Mouse (Mus musculus) layer of hippocampus, adult 11-12 months (tissue): ENCODE results near the gene Med12.

Source experiments
- DNase-seq: peaks from one replicate; pipeline ENCODE4 v3.0.0; 2022; ENCODE audit warnings: low spot score

Gene Med12

GRCm38 (mm10) chrX:101273875-101274738 lies at the start of gene Med12:
Gene Med12, plus strand, starts transcription at chrX:101274030.
- DNase-seq = peak; percentile 83

- DNase-seq = no peak
These were observed 28.8 kb upstream of the Med12 start for GRCm38 (mm10) chrX:101245011-101245410.

- DNase-seq = peak; percentile 90
These were observed 19.7 kb upstream of the Med12 start, which contains the start of gene Foxo4 for GRCm38 (mm10) chrX:101253952-101254729. Gene Foxo4, plus strand, starts transcription at chrX:101254528.

DNA sequence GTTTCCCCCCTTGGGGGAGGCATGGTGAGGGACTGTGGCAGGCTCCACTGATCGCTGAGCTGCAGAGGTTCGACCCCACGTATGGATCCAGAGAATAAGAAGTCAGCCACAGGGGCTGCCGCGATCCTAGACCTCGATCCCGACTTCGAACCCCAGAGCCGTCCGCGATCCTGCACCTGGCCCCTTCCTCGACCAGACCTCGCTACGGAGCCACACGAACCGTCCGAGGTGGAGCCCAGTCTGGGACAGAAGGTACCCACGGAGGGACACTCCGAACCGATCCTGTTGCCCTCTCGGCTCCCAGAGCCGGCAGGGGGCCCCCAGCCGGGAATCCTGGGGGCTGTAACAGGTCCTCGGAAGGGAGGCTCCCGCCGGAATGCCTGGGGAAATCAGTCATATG lies 19.1 kb upstream of the Med12 start:
- DNase-seq = no peak

GRCm38 (mm10) chrX:101256603-101257002 lies 17.2 kb upstream of the Med12 start:
- DNase-seq = no peak

DNA sequence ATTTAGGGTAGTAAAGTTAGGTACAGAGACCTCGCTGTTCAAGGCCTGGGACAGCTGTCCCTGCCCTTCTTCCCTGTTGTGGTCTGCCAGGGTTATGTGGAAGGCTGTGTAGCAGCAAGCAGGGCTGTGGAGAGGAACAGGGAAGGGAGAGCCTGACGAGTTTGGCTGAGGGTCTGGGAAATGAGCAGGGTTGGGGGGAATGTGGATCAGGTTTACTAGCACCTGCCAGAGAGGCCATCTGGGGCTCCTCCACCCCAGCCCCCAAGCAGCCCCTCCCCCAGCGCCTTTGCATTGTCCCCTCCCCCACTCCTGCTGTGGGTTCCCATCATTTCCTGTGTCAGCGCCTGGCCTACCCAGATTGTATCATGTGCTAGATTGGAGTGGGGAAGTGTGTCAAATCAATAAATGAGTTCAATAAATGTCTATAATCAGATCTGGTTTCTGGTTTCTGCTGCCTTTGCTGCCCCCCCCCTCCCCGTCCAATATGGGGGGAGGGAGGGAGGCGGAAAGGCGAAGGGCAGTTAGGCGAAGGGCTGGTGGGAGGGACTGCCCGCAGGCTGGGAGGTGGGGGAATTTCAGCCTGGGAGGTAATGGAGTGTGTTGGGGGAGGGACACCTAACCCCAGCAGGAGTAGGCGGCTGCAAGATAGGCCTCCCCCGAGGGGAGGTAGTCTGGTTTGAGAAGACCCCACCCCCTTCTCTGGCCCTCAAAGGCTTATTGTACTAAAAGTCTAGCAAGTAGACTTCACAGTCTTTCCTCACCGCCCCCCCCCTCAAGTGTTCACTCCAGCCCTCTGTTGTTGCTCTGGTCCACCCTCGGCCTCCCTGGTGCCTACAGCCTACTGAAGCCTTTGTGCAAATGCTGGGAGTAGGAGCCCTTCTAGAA lies 13.1 kb upstream of the Med12 start:
- DNase-seq = no peak

DNA sequence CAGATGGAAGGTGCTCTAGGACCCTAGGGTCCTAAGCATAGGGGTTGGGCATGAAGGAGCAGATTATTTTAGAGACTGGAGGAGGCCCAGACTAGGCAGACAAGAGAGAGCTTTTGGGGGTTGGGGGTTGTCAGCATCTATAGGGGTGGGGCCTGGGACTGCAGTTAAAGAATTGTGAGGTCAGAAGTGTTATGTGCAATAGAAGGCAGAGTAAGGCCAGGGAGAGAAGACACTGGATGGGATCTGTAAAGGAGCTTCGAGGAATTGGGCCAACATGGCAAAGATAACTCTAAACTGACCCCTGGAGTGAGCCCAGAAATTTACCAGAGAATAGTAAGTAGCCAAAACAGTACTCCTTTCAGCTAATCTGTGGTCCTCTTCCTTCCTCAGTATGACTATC lies 9.9 kb upstream of the Med12 start, which contains the start of gene Gm614:
TSS of gene Gm614 (minus strand) at position 101 of the 400 bp plus-strand sequence.
- DNase-seq = no peak

DNA sequence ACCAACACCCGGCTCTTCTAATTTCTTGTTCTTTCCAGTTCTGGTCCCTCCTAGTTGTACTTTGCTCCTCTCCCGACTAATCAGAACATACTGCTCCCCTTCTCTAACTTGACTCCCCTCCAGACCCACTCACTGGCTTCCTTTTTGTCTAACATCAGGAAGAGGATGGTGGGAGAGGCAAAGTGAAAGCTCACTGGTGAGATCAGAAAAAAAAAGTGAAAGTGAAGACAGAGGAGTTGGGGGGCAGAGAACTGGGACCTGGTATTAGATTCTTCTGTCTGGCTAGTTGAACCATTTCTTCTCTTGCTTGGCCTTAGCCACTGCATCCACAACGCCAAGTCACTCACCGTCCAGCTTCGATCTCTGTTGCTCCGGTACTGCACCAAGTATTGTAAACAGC lies 7.2 kb upstream of the Med12 start:
- DNase-seq = no peak

GRCm38 (mm10) chrX:101268025-101268754 lies 5.6 kb upstream of the Med12 start, which contains the start of gene Il2rg:
Gene Il2rg, minus strand, starts transcription at chrX:101268255.
- no peak for DNase-seq

GRCm38 (mm10) chrX:101268755-101269124 lies 5.1 kb upstream of the Med12 start, which contains the start of gene Gm20489:
Gene Gm20489, minus strand, starts transcription at chrX:101269023.
- no peak for DNase-seq

- DNase-seq = no peak
These were observed 420 bp upstream of the Med12 start for GRCm38 (mm10) chrX:101273410-101273809.

DNA sequence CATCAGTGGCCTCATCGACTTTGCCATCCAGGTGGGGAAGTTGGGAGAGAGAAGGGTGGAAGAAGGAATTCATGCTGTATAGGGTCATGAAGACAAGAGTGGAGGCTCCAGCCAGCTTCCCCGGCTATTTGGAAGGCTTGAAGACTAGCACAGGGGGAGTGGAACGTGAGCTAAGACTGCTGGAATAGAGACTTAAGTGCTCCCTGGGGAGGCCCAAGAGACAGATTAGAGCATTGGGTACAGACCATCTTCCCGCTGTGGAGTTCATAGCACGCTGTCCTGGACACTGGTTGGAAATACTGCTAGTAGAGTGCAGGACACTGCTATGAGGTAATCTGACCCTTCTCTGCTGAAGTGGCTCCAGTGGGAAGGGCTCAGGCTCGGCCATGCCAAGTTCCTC lies 9.0 kb downstream of the Med12 start:
- no peak for DNase-seq

DNA sequence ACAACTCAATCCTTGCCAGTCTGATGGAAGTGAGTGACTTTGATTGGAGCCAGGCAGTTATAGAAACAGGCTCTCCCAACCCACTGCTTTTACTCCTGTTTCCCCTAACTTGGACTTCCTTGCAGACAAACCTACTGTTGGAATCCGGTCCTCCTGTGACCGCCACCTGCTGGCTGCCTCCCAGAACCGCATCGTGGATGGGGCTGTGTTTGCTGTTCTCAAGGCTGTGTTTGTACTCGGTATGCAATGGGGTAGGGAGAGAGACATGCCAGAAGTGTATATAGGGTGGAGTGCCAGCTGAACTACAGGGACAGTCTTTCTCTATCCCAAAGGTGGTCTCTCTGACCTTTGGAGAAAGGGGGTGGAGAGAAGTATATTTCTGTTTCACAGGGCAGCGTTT lies 11.7 kb downstream of the Med12 start:
- DNase-seq = peak; percentile 50

DNA sequence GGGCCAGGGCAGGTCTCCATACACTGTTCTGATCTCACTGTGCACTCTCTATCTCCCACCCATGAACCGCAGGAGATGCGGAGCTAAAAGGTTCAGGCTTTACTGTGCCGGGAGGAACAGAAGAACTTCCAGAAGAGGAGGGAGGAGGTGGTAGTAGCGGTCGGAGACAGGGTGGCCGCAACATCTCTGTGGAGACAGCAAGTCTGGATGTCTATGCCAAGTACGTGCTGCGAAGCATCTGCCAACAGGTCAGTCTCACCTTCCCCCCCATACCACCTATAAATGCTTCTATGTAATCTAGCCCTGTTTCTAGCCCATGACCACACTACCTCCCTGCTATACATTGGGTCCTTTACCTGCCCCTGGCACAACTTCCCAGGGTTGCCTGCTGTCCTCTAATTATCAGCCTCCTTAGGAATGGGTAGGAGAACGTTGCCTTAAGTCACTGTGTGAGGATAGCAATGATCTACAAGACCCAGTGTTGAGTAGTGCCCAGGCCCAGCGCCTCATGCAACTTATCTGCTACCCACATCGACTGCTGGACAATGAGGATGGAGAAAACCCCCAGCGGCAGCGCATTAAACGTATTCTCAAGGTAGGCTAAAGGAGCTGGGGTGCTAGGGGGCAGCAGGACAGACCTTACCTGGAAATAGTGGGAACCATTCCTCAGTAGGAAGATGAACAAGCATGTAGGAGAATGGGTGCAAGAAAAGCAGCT lies 12.3 kb downstream of the Med12 start:
- DNase-seq = no peak

- DNase-seq = no peak
These were observed 13.7 kb downstream of the Med12 start for GRCm38 (mm10) chrX:101287543-101287942.

- DNase-seq = no peak
These were observed 14.6 kb downstream of the Med12 start for GRCm38 (mm10) chrX:101288432-101288831.

DNA sequence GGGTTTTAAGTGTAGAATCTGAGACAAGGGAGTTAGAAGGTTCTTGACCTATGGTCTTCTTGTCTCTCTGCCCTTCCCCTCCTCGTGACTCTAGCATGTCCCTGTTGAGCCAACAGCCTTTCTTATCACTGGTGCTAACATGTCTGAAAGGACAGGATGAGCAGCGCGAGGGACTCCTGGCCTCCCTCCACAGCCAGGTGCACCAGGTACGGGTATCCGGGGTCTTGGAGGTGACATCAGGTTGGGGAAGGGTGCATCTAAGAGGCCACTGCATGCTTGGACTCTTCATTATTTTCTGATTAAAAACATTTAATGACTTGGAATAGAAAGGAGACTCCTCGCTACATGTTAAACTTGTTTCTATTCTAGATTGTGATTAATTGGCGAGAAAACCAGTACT lies 15.2 kb downstream of the Med12 start:
- no peak for DNase-seq

- DNase-seq = no peak
These were observed 16.3 kb downstream of the Med12 start for GRCm38 (mm10) chrX:101290111-101290510.

- DNase-seq = peak; percentile 39
These were observed 25.2 kb downstream of the Med12 start, which contains the start of gene Nlgn3 for GRCm38 (mm10) chrX:101299055-101299454. Gene Nlgn3, plus strand, starts transcription at chrX:101299168.
